Mouse (Mus musculus) testis, adult 2 months (tissue): ENCODE measurements at regions not wholly inside any gene's neighbourhood (a gene's known extent, or its start where the extent isn't known, plus 50 kb on each side); places are given as distances from the start of the nearest gene placed in this dataset.

Experiments
- CTCF ChIP-seq: fragments of 200-500 bp; IDR thresholded peaks from 2 replicates; pipeline ENCODE4 v1.5.1; 2012; ENCODE audit warnings: low read depth, mild to moderate bottlenecking, inconsistent platforms, low read length, moderate library complexity; ENCODE audit not compliant: control insufficient read depth, insufficient read depth, insufficient replicate concordance
- POLR2A ChIP-seq: fragments of 200-500 bp; IDR thresholded peaks from 2 replicates; pipeline ENCODE4 v1.6.1; 2012; ENCODE audit warnings: low read depth, mild to moderate bottlenecking, inconsistent platforms, low read length, moderate library complexity; ENCODE audit not compliant: control insufficient read depth

GRCm38 (mm10) chr11:48431316-48431715, 368.8 kb upstream of the Rack1 start:
- TF ChIP-seq CTCF (no peak), POLR2A (no peak)
